Mouse (Mus musculus): ENCODE measurements at regions not wholly inside any gene's neighbourhood (a gene's known extent, or its start where the extent isn't known, plus 50 kb on each side); places are given as distances from the start of the nearest gene placed in this dataset.

GRCm38 (mm10) chr13:71184500-71184899 lies 342.9 kb upstream of the Adamts16 start:
- no peak overlapping the region for H3K27ac ChIP-seq
- H3K4me1 ChIP-seq: no peaks in the 10 kb centered on the region
- WGBS: 76% methylated on average over 4 of the region's 4 CpGs
- no peak overlapping the region for H3K9ac ChIP-seq
- no peaks in the 10 kb centered on the region for H3K36me3 ChIP-seq
- no peaks in the 10 kb centered on the region for H3K9me3 ChIP-seq
- ATAC-seq (ENCODE audit: insufficient number of reproducible peaks, insufficient read depth, low FRiP score, low TSS enrichment): no peak
- no peak overlapping the region for H3K4me3 ChIP-seq
- no peak overlapping the region for H3K4me2 ChIP-seq (replicated peaks)
- 0 out of 2 replicates have a peak, but pooled peaks cover 2% of the 10 kb centered on the region for H3K27me3 ChIP-seq

- Histone ChIP-seq H3K36me3 (no peaks in the 10 kb centered on the region), H3K4me3 (no peak overlapping the region), H3K27me3 (0 out of 2 replicates have a peak, but pooled peaks cover 2% of the 10 kb centered on the region), H3K9ac (no peak overlapping the region), H3K4me1 (no peaks in the 10 kb centered on the region), H3K27ac (no peak overlapping the region), H3K4me2 (replicated peaks) (no peak overlapping the region), H3K9me3 (no peaks in the 10 kb centered on the region)
- ATAC-seq (ENCODE audit: insufficient number of reproducible peaks, insufficient read depth, low FRiP score, low TSS enrichment): no peak
Observed at GRCm38 (mm10) chr13:71179083-71179482, 337.5 kb upstream of the Adamts16 start.

GRCm38 (mm10) chr13:71174335-71174734 lies 332.7 kb upstream of the Adamts16 start:
- no peak overlapping the region for H3K9ac ChIP-seq
- H3K4me1 ChIP-seq: no peaks in the 10 kb centered on the region
- H3K4me3 ChIP-seq: no peak overlapping the region
- no peaks in the 10 kb centered on the region for H3K9me3 ChIP-seq
- H3K27ac ChIP-seq: no peak overlapping the region
- H3K4me2 ChIP-seq (replicated peaks): no peak overlapping the region
- no peak for ATAC-seq (ENCODE audit: insufficient number of reproducible peaks, insufficient read depth, low FRiP score, low TSS enrichment)
- H3K27me3 ChIP-seq: no peaks in the 10 kb centered on the region
- no peaks in the 10 kb centered on the region for H3K36me3 ChIP-seq

- Histone ChIP-seq H3K9ac (no peak overlapping the region), H3K4me2 (replicated peaks) (no peak overlapping the region), H3K4me1 (no peaks in the 10 kb centered on the region), H3K4me3 (no peak overlapping the region), H3K9me3 (no peaks in the 10 kb centered on the region), H3K36me3 (no peaks in the 10 kb centered on the region), H3K27ac (no peak overlapping the region), H3K27me3 (no peaks in the 10 kb centered on the region)
- 59% methylated on average over 3 of the region's 3 CpGs for WGBS
- no peak for ATAC-seq (ENCODE audit: insufficient number of reproducible peaks, insufficient read depth, low FRiP score, low TSS enrichment)
Observed at GRCm38 (mm10) chr13:71166226-71166625, 324.6 kb upstream of the Adamts16 start.

- H3K36me3 ChIP-seq: no peaks in the 10 kb centered on the region
- H3K4me2 ChIP-seq (replicated peaks): no peak overlapping the region
- 69% methylated on average over 20 of the region's 20 CpGs for WGBS
- no peak overlapping the region for H3K4me3 ChIP-seq
- no peaks in the 10 kb centered on the region for H3K27me3 ChIP-seq
- no peak overlapping the region for H3K27ac ChIP-seq
- no peak for ATAC-seq (ENCODE audit: insufficient number of reproducible peaks, insufficient read depth, low FRiP score, low TSS enrichment)
- no peak overlapping the region for H3K9ac ChIP-seq
- no peaks in the 10 kb centered on the region for H3K4me1 ChIP-seq
- H3K9me3 ChIP-seq: no peaks in the 10 kb centered on the region
Observed at GRCm38 (mm10) chr13:71165096-71165920, 323.7 kb upstream of the Adamts16 start.

- Histone ChIP-seq H3K9me3 (no peaks in the 10 kb centered on the region), H3K4me1 (no peaks in the 10 kb centered on the region), H3K4me3 (no peak overlapping the region), H3K27me3 (peaks cover 4% of the 10 kb centered on the region; the same call in 1 of the 2 replicates), H3K27ac (no peak overlapping the region), H3K36me3 (no peaks in the 10 kb centered on the region), H3K9ac (no peak overlapping the region), H3K4me2 (replicated peaks) (no peak overlapping the region)
- WGBS: 88% methylated on average over 2 of the region's 2 CpGs
- ATAC-seq (ENCODE audit: insufficient number of reproducible peaks, insufficient read depth, low FRiP score, low TSS enrichment): no peak
Observed at GRCm38 (mm10) chr13:71164012-71164411, 322.4 kb upstream of the Adamts16 start.

- Histone ChIP-seq H3K36me3 (no peaks in the 10 kb centered on the region), H3K9ac (no peak overlapping the region), H3K4me2 (replicated peaks) (no peak overlapping the region), H3K27ac (no peak overlapping the region), H3K4me1 (no peaks in the 10 kb centered on the region), H3K9me3 (no peaks in the 10 kb centered on the region), H3K4me3 (no peak overlapping the region), H3K27me3 (peaks cover 4% of the 10 kb centered on the region; the same call in 1 of the 2 replicates)
- WGBS: 85% methylated on average over 2 of the region's 2 CpGs
- no peak for ATAC-seq (ENCODE audit: insufficient number of reproducible peaks, insufficient read depth, low FRiP score, low TSS enrichment)
Observed at GRCm38 (mm10) chr13:71162952-71163351, 321.3 kb upstream of the Adamts16 start.

- H3K4me3 ChIP-seq: no peak overlapping the region
- no peak overlapping the region for H3K9ac ChIP-seq
- peaks cover 8% of the 10 kb centered on the region; the same call in 1 of the 2 replicates for H3K27me3 ChIP-seq
- no peak for ATAC-seq (ENCODE audit: insufficient number of reproducible peaks, insufficient read depth, low FRiP score, low TSS enrichment)
- WGBS: 42% methylated on average over 13 of the region's 13 CpGs
- H3K27ac ChIP-seq: no peak overlapping the region
- H3K4me2 ChIP-seq (replicated peaks): no peak overlapping the region
- no peaks in the 10 kb centered on the region for H3K36me3 ChIP-seq
- no peaks in the 10 kb centered on the region for H3K4me1 ChIP-seq
- no peaks in the 10 kb centered on the region for H3K9me3 ChIP-seq
Observed at GRCm38 (mm10) chr13:71158300-71158860, 316.8 kb upstream of the Adamts16 start.

GRCm38 (mm10) chr13:71157656-71158299 lies 316.2 kb upstream of the Adamts16 start:
- ATAC-seq (ENCODE audit: insufficient number of reproducible peaks, insufficient read depth, low FRiP score, low TSS enrichment): no peak
- Histone ChIP-seq H3K9me3 (no peaks in the 10 kb centered on the region), H3K4me1 (no peaks in the 10 kb centered on the region), H3K27me3 (peaks cover 8% of the 10 kb centered on the region; the same call in 1 of the 2 replicates), H3K36me3 (no peaks in the 10 kb centered on the region), H3K4me3 (no peak overlapping the region), H3K27ac (no peak overlapping the region), H3K9ac (no peak overlapping the region), H3K4me2 (replicated peaks) (no peak overlapping the region)
- 64% methylated on average over 14 of the region's 14 CpGs for WGBS

GRCm38 (mm10) chr13:71150092-71150491 lies 308.5 kb upstream of the Adamts16 start:
- H3K9me3 ChIP-seq: no peaks in the 10 kb centered on the region
- H3K27me3 ChIP-seq: no peaks in the 10 kb centered on the region
- no peaks in the 10 kb centered on the region for H3K36me3 ChIP-seq
- no peak overlapping the region for H3K9ac ChIP-seq
- no peaks in the 10 kb centered on the region for H3K4me1 ChIP-seq
- ATAC-seq (ENCODE audit: insufficient number of reproducible peaks, insufficient read depth, low FRiP score, low TSS enrichment): no peak
- H3K4me2 ChIP-seq (replicated peaks): no peak overlapping the region
- 50% methylated on average over 1 of the region's 1 CpGs for WGBS
- H3K27ac ChIP-seq: no peak overlapping the region
- H3K4me3 ChIP-seq: no peak overlapping the region

GRCm38 (mm10) chr13:71149303-71149696 lies 307.7 kb upstream of the Adamts16 start:
- WGBS: 55% methylated on average over 5 of the region's 5 CpGs
- Histone ChIP-seq H3K4me1 (no peaks in the 10 kb centered on the region), H3K9me3 (no peaks in the 10 kb centered on the region), H3K27me3 (no peaks in the 10 kb centered on the region), H3K27ac (no peak overlapping the region), H3K4me3 (no peak overlapping the region), H3K36me3 (no peaks in the 10 kb centered on the region), H3K4me2 (replicated peaks) (no peak overlapping the region), H3K9ac (no peak overlapping the region)
- no peak for ATAC-seq (ENCODE audit: insufficient number of reproducible peaks, insufficient read depth, low FRiP score, low TSS enrichment)
